Comparison of ENCODE assay signal across 8 mouse cellular contexts in the genomic region with DNA sequence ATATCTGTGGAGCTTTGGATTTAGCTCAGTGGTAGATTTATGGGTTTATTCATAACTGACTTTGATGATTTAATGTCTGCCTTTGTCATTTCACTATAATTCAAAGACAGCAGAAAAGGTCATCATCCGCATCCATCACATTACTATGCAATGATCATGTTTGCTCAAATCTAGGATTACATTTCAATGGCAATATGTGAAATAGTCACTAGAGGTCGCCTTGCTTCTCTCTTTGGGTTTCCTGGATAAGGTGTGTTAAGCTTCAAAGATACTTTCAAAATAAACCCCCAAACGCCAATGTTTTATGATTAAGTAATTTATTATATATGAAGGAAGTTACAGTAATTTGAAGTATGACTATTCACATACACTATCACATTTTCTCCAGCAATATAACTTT. TPM values are rescaled to one million over a fixed set of nuclear protein-coding genes. Genes with fewer than 3 reads are reported as not detected.
DNase-seq lines count a peak whose midpoint lies in the region; ATAC-seq lines count a peak whose summit lies in the region.
"Had no signal": no experiment of that assay in that cellular context is flagged by ENCODE, and none has a peak within 500 bp of the region (broad histone marks: within the 10 kb centered on the region; RNA-seq: fewer than 3 reads in every experiment).

No protein-coding gene starts in this region.

- H3K27me3 ChIP-seq in forebrain, embryonic 15.5 days: no peaks in the 10 kb centered on the region

- peak; percentile 19 for DNase-seq in kidney, postnatal 10 days
- no peak for DNase-seq in kidney, adult 18-20 months
- DNase-seq in A20 (ENCODE audit: low read depth, low spot score): peak; percentile 72
- DNase-seq in cerebellum, postnatal 10 days: peak; percentile 68 to 86

- H3K36me3 ChIP-seq in forebrain, embryonic 15.5 days: peaks cover 3% of the 10 kb centered on the region; the same call in 1 of the 2 replicates

- H3K4me2 ChIP-seq in forebrain, embryonic 15.5 days (replicated peaks): no peak overlapping the region

- no peak overlapping the region for H3K9ac ChIP-seq in forebrain, embryonic 15.5 days (replicated peaks)

- no peaks in the 10 kb centered on the region for H3K9me3 ChIP-seq in forebrain, embryonic 15.5 days

- no peak overlapping the region for H3K4me3 ChIP-seq in forebrain, embryonic 15.5 days
- H3K4me3 ChIP-seq: erythroblast, embryonic 14.5 days had no signal

- peaks cover 14% of the 10 kb centered on the region for H3K4me1 ChIP-seq in forebrain, embryonic 15.5 days

- no peak overlapping the region for H3K27ac ChIP-seq in forebrain, embryonic 15.5 days (replicated peaks)

- ATAC-seq in CD4-positive, CD25-positive, alpha-beta regulatory T cell, adult 4 months: peak; percentile 21
- peak; percentile 21; the same call in 1 of the 2 replicates for ATAC-seq in megakaryocyte, adult 5-6 weeks (ENCODE audit: poor library complexity, severe bottlenecking)
- ATAC-seq in forebrain, embryonic 15.5 days (replicated peaks): no peak

- WGBS in forebrain, embryonic 15.5 days: 27% methylated on average over 3 of the region's 3 CpGs

RNA-seq across cellular contexts. Expression of a gene that starts 3.5 kb away (rescaled TPM):
- polyA plus RNA-seq in CD4-positive, CD25-positive, alpha-beta regulatory T cell, adult 4 months (2017; shearing (Covaris generic)): 10 to 100 TPM; 16.4 to 18.6 TPM
- total RNA-seq in megakaryocyte, adult 5-6 weeks (2015): 15.3 and 15.7 TPM in 2 replicates
- total RNA-seq in megakaryocyte, adult 5-6 weeks (2017): 18.0 and 48.9 TPM in 2 replicates
- 9.3 and 9.9 TPM in 2 replicates for polyA plus RNA-seq in forebrain, embryonic 15.5 days (2015; fragmentation: Nextera tagmentation; extraction: Ambion mirVana)

RNA-seq across cellular contexts. Expression of a gene that starts 3.6 kb away (rescaled TPM):
- 10 to 100 TPM; 45.9 to 53.2 TPM for polyA plus RNA-seq in CD4-positive, CD25-positive, alpha-beta regulatory T cell, adult 4 months (2017; shearing (Covaris generic))
- 48.7 and 57.3 TPM in 2 replicates for total RNA-seq in megakaryocyte, adult 5-6 weeks (2015)
- total RNA-seq in megakaryocyte, adult 5-6 weeks (2017): 45.0 and 47.5 TPM in 2 replicates
- 47.9 and 48.8 TPM in 2 replicates for polyA plus RNA-seq in forebrain, embryonic 15.5 days (2015; fragmentation: Nextera tagmentation; extraction: Ambion mirVana)
